Mouse (Mus musculus): ENCODE measurements around the gene Tmem160. TPM values are rescaled to one million over a fixed set of nuclear protein-coding genes. Genes with fewer than 3 reads are reported as not detected.
A peak's percentile ranks its signal among the peaks of the same experiment; 100 is the strongest.

Gene Tmem160
- polyA plus RNA-seq, 1 experiment from 2014 or later = 52.4 TPM

DNA sequence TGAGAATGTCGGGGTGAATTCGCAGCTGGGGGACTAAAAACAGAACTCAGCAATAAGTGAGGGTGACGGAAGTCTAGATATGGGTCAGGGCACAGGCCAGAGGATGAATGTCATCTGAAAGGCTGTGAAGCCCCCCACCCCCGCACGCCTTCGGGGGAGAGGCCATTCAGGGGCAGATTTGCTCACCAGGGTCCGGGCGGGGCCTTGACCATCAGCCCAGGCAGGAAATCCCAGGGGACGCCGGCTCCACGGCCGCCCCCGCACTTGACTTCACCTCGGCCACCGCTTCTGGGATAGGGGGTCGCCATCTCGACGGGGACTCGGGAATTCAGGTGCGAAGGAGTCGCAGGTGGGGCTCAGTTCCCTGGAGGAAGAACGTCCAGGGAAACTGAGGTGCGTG, 22.7 kb downstream of the Tmem160 start:
- Histone ChIP-seq H3K27me3 (replicated peaks; ENCODE audit: control insufficient read depth, insufficient read depth, low read length) (peaks cover 65% of the 10 kb centered on the region), H3K9me3 (ENCODE audit: control insufficient read depth, low read length) (no peaks in the 10 kb centered on the region), H3K4me2 (ENCODE audit: low read depth, low read length) (0 out of 2 replicates have a peak overlapping the region, but pooled peaks have one; percentile 71), H3K4me3 (ENCODE audit: low read length) (peak overlapping the region; percentile 45; the same call in 1 of the 2 replicates), H3K9ac (ENCODE audit: low read depth, low read length) (no peak overlapping the region), H3K27ac (ENCODE audit: low read length) (no peak overlapping the region), H3K4me1 (ENCODE audit: control insufficient read depth, insufficient read depth, low read length) (0 out of 2 replicates have a peak, but pooled peaks cover 8% of the 10 kb centered on the region), H3K36me3 (ENCODE audit: control insufficient read depth, insufficient read depth, low read length) (no peaks in the 10 kb centered on the region)
- WGBS = 4% methylated on average over 23 of the region's 23 CpGs
- ATAC-seq = no peak

DNA sequence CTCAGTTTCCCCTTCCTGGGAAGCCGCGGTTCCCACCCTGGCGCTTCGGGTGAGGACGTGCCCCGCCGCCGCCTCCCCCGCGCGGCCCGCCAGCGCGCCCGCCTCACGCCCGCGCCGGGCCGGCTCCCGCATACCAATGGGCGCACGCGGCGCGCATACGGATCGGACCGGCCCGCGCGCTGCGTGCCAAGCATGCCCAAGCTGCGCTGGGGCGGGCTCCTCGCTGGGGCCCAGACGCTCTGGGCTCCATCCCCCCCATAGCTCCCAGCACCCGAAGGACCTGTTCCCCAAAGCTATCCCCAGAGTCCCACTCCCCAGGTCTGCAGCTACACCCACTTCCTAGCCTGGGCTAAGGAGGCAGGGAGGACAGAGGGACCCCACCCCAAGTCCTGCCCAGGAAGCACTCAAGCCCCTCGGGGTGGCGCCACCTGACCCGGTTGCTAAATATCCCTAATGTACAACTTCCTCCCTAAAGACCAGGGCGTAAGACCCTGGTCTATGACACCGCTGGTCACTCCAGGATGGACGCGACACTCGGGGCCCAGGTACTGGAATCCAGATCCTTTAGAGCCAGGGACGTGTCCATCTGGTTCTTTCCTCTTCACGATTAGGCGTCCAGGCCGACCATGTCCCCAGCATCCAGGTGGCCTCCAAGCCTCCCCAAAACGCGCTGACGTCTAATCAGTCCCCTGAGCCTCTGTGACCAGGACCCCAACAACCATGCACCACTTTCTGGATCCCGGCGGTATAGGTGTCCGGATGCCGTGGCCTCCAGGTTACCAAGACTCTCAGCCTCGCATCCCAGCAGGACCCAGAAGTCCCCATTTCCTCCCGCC, 23.4 kb downstream of the Tmem160 start:
- no peak overlapping the region for H3K9ac ChIP-seq (ENCODE audit: low read depth, low read length)
- H3K4me2 ChIP-seq (ENCODE audit: low read depth, low read length) = peak overlapping the region; percentile 71
- H3K27me3 ChIP-seq (replicated peaks; ENCODE audit: control insufficient read depth, insufficient read depth, low read length) = peaks cover 62% of the 10 kb centered on the region
- H3K36me3 ChIP-seq (ENCODE audit: control insufficient read depth, insufficient read depth, low read length) = no peaks in the 10 kb centered on the region
- H3K27ac ChIP-seq (ENCODE audit: low read length) = no peak overlapping the region
- H3K4me1 ChIP-seq (ENCODE audit: control insufficient read depth, insufficient read depth, low read length) = 0 out of 2 replicates have a peak, but pooled peaks cover 8% of the 10 kb centered on the region
- H3K4me3 ChIP-seq (ENCODE audit: low read length) = peak overlapping the region; percentile 45
- 2% methylated on average over 46 of the region's 59 CpGs for WGBS
- H3K9me3 ChIP-seq (ENCODE audit: control insufficient read depth, low read length) = no peaks in the 10 kb centered on the region
- ATAC-seq = no peak

DNA sequence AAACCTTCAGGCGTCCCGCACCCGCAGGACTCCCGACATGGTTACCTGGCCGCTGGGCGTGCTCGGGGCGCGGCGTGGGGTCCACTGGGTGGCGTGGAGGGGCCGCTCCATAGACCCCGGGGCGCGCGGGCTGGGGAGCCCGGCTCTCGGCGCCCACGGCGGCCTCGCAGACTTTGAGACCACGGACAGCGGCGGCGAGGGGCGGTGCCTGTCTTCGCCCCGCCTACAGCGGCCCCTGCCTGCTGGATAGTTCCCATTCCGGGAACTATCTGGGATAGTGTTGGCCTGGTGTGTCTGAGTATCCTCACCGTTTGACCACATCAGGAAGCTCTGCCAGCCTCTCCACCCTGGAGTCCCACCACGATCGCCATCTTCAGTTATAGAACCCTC, 24.0 kb downstream of the Tmem160 start:
- peak; percentile 58; the same call in 1 of the 2 replicates for ATAC-seq

DNA sequence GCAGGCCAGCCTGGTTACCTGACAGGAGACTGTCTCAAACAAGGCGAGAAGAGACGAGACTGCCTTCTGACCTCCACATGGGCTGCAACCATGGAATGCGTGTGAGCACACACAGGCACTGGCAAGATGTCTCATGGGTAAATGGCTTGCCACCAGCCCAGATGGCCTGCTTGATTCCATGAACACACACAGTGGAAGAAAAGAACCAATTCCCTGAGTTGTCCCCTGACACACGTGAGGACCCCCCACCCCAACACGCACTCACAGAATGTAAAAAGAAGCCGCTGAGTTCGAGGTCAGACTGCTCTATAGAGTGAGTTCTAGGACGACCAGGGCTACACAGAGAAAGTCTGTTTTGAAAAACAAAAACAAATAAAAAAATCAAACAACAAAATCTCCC, 25.0 kb downstream of the Tmem160 start, which contains the start of gene Npas1:
Gene Npas1 (minus strand): TSS at position 101 of the 400 bp plus-strand sequence.
- Histone ChIP-seq H3K9ac (ENCODE audit: low read depth, low read length) (no peak within 1 kb of the TSS), H3K9me3 (ENCODE audit: control insufficient read depth, low read length) (no peaks in the 10 kb centered on the region; the same call in 1 of the 2 replicates), H3K27ac (ENCODE audit: low read length) (no peak within 1 kb of the TSS), H3K4me2 (ENCODE audit: low read depth, low read length) (peak within 1 kb of the TSS; percentile 71), H3K36me3 (ENCODE audit: control insufficient read depth, insufficient read depth, low read length) (no peaks in the 10 kb centered on the region), H3K4me1 (ENCODE audit: control insufficient read depth, insufficient read depth, low read length) (0 out of 2 replicates have a peak, but pooled peaks cover 8% of the 10 kb centered on the region), H3K27me3 (replicated peaks; ENCODE audit: control insufficient read depth, insufficient read depth, low read length) (peaks cover 50% of the 10 kb centered on the region), H3K4me3 (ENCODE audit: low read length) (peak within 1 kb of the TSS; percentile 45)
- WGBS = 87% methylated on average over 8 of the region's 8 CpGs
- ATAC-seq = no peak

More for the DNA sequence above, 24.0 kb downstream of the Tmem160 start:
- H3K27me3 ChIP-seq (replicated peaks; ENCODE audit: control insufficient read depth, insufficient read depth, low read length) = peaks cover 57% of the 10 kb centered on the region
- H3K9ac ChIP-seq (ENCODE audit: low read depth, low read length) = no peak overlapping the region
- peak overlapping the region; percentile 71 for H3K4me2 ChIP-seq (ENCODE audit: low read depth, low read length)
- WGBS = 1% methylated on average over 34 of the region's 34 CpGs
- H3K4me3 ChIP-seq (ENCODE audit: low read length) = peak overlapping the region; percentile 45
- no peak overlapping the region for H3K27ac ChIP-seq (ENCODE audit: low read length)
- no peaks in the 10 kb centered on the region for H3K36me3 ChIP-seq (ENCODE audit: control insufficient read depth, insufficient read depth, low read length)
- no peaks in the 10 kb centered on the region for H3K9me3 ChIP-seq (ENCODE audit: control insufficient read depth, low read length)
- 0 out of 2 replicates have a peak, but pooled peaks cover 8% of the 10 kb centered on the region for H3K4me1 ChIP-seq (ENCODE audit: control insufficient read depth, insufficient read depth, low read length)

DNA sequence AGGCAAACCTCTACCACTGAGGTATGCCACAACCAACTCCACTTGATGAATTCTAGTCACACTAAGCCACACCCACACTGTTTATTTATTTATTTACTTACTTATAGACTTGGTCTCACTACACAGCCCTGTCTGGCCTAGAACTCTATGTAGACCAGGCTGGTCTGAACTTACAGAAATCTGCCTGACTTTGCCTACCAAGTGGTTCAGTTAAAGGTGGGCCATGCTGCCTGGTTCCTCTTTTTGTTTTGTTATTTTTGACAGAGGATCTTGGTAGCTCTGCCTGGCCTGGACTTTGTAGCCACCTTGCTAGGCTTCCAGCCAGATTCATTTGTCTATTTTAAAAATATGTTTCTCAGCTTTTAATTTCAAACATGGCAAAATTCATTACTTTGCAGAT, 36.2 kb downstream of the Tmem160 start:
- ATAC-seq = no peak
- Histone ChIP-seq H3K27ac (ENCODE audit: low read length) (no peak overlapping the region), H3K4me3 (ENCODE audit: low read length) (no peak overlapping the region)

DNA sequence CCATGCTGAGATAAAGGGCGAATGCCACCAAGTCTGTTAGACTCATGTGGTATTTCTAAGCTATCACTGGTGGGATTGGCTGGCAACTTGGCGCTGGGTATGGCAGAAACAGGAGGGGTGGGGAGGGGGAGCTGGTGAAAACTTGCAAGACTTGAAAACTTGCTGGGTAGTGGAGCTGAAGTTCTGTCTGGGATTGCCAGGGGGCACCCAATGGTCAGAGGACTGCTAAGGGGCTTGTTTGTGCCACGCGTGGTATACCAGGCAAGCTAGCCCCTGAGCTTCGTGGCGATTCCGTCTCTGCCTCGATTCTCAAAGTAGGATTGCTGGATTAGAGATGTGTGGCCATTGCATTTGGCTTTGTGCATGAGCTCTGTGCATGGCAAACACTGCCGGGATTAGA, 37.4 kb downstream of the Tmem160 start:
- Histone ChIP-seq H3K27ac (ENCODE audit: low read length) (no peak overlapping the region), H3K4me3 (ENCODE audit: low read length) (no peak overlapping the region), H3K4me1 (ENCODE audit: control insufficient read depth, insufficient read depth, low read length) (no peaks in the 10 kb centered on the region), H3K9me3 (ENCODE audit: control insufficient read depth, low read length) (no peaks in the 10 kb centered on the region), H3K27me3 (replicated peaks; ENCODE audit: control insufficient read depth, insufficient read depth, low read length) (no peaks in the 10 kb centered on the region), H3K4me2 (ENCODE audit: low read depth, low read length) (no peak overlapping the region), H3K36me3 (ENCODE audit: control insufficient read depth, insufficient read depth, low read length) (no peaks in the 10 kb centered on the region), H3K9ac (ENCODE audit: low read depth, low read length) (no peak overlapping the region)
- WGBS = 83% methylated on average over 9 of the region's 9 CpGs
- ATAC-seq = no peak

More for the DNA sequence above, 36.2 kb downstream of the Tmem160 start:
- H3K9me3 ChIP-seq (ENCODE audit: control insufficient read depth, low read length) = no peaks in the 10 kb centered on the region
- no peaks in the 10 kb centered on the region for H3K36me3 ChIP-seq (ENCODE audit: control insufficient read depth, insufficient read depth, low read length)
- no peak overlapping the region for H3K4me2 ChIP-seq (ENCODE audit: low read depth, low read length)
- no peaks in the 10 kb centered on the region for H3K4me1 ChIP-seq (ENCODE audit: control insufficient read depth, insufficient read depth, low read length)
- no peak overlapping the region for H3K9ac ChIP-seq (ENCODE audit: low read depth, low read length)
- H3K27me3 ChIP-seq (replicated peaks; ENCODE audit: control insufficient read depth, insufficient read depth, low read length) = no peaks in the 10 kb centered on the region

DNA sequence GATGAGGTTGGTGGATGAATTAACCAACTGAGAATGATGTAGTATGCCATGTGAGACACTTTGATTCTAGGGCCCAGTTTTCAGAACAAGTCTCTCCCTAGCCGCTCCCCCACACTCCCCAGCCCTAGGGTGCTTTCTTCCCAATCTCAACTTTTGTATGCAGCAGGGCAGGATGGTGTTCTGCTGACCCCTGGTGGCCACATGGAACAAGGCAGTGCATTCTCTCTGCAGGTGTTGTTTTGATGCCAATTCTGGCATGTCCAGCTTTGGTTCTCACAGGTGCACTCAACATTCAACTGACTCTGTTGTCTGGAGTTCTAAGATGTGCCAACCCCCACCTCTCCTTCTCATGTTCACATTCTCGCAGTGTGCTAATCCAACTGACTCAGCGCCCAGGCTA, 39.2 kb downstream of the Tmem160 start:
- Histone ChIP-seq H3K36me3 (ENCODE audit: control insufficient read depth, insufficient read depth, low read length) (peaks cover 11% of the 10 kb centered on the region), H3K4me1 (ENCODE audit: control insufficient read depth, insufficient read depth, low read length) (no peaks in the 10 kb centered on the region), H3K9ac (ENCODE audit: low read depth, low read length) (no peak overlapping the region), H3K4me2 (ENCODE audit: low read depth, low read length) (no peak overlapping the region), H3K27me3 (replicated peaks; ENCODE audit: control insufficient read depth, insufficient read depth, low read length) (no peaks in the 10 kb centered on the region), H3K9me3 (ENCODE audit: control insufficient read depth, low read length) (no peaks in the 10 kb centered on the region), H3K4me3 (ENCODE audit: low read length) (no peak overlapping the region), H3K27ac (ENCODE audit: low read length) (no peak overlapping the region)
- 36% methylated on average over 3 of the region's 3 CpGs for WGBS
- ATAC-seq = 0 out of 2 replicates have a peak, but pooled peaks have one; percentile 44

DNA sequence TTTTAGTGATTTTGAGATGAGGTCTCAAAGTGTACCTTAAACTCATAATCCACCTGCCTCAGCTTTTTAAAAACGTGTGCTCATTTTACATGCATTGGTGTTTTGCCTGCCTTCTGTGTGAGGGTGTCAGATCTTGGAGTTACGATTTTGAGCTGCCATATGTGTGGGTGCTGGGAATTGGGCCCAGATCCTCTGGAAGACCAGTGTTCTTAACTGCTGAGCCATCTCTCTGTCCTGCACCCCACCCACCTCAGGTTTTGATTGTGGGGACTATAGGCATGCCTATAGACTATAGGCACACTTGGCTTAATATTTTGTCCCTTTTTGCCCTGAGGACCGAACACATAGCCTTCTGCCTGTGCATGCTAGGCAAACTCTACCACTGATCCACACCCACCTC, 39.6 kb downstream of the Tmem160 start:
- peaks cover 11% of the 10 kb centered on the region for H3K36me3 ChIP-seq (ENCODE audit: control insufficient read depth, insufficient read depth, low read length)
- 60% methylated on average over 3 of the region's 3 CpGs for WGBS
- H3K9me3 ChIP-seq (ENCODE audit: control insufficient read depth, low read length) = no peaks in the 10 kb centered on the region
- H3K9ac ChIP-seq (ENCODE audit: low read depth, low read length) = no peak overlapping the region
- no peak overlapping the region for H3K4me3 ChIP-seq (ENCODE audit: low read length)
- no peaks in the 10 kb centered on the region for H3K27me3 ChIP-seq (replicated peaks; ENCODE audit: control insufficient read depth, insufficient read depth, low read length)
- no peaks in the 10 kb centered on the region for H3K4me1 ChIP-seq (ENCODE audit: control insufficient read depth, insufficient read depth, low read length)
- H3K4me2 ChIP-seq (ENCODE audit: low read depth, low read length) = no peak overlapping the region
- no peak overlapping the region for H3K27ac ChIP-seq (ENCODE audit: low read length)
- no peak for ATAC-seq

DNA sequence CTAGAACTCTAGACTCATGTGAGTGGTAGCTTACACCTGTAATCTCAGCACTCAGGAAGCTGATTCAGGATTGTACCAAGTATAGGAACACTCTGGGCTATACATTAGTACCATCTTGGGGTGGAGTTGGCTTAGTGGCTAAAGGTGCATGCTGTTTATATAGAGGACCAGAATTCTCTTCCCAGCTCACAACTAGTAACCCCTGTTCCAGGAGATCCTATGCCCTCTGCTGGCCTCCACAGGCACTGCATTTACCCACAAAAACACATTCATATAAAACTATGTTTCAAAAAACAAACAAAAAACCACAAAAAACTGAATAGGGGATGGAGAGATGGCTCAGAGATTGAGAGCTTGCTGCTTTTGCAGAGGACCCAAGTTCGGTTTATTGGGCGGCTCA, 40.8 kb downstream of the Tmem160 start:
- Histone ChIP-seq H3K4me1 (ENCODE audit: control insufficient read depth, insufficient read depth, low read length) (no peaks in the 10 kb centered on the region), H3K9me3 (ENCODE audit: control insufficient read depth, low read length) (no peaks in the 10 kb centered on the region), H3K27me3 (replicated peaks; ENCODE audit: control insufficient read depth, insufficient read depth, low read length) (no peaks in the 10 kb centered on the region), H3K27ac (ENCODE audit: low read length) (no peak overlapping the region), H3K9ac (ENCODE audit: low read depth, low read length) (no peak overlapping the region), H3K4me2 (ENCODE audit: low read depth, low read length) (no peak overlapping the region), H3K36me3 (ENCODE audit: control insufficient read depth, insufficient read depth, low read length) (peaks cover 11% of the 10 kb centered on the region), H3K4me3 (ENCODE audit: low read length) (no peak overlapping the region)
- WGBS = 50% methylated on average over 2 of the region's 2 CpGs
- no peak for ATAC-seq

All from intestine, embryonic 16.5 days (tissue).